Mouse (Mus musculus) heart, embryonic 16.5 days (tissue): Measurements from ENCODE around the gene Rps16. TPM values are rescaled to one million over a fixed set of nuclear protein-coding genes. Genes with fewer than 3 reads are reported as not detected.
A peak's percentile ranks its signal among the peaks of the same experiment; 100 is the strongest.

ENCODE experiments used
- ATAC-seq: fragments of 200-750 bp; cut with Nextera tagmentation; replicated peaks from 2 replicates; pipeline ENCODE4 v1.8.0; 2017; ENCODE audit warnings: moderate number of reproducible peaks; ENCODE audit not compliant: insufficient read depth, low FRiP score; ENCODE audit errors: extremely low read depth
- H3K27ac ChIP-seq: fragments of 300-500 bp; sonication (generic); 2 replicates; pipeline ENCODE4 v1.5.1; 2014; ENCODE audit warnings: mild to moderate bottlenecking, low read length, control low read depth, moderate library complexity
- H3K27me3 ChIP-seq: fragments of 300-500 bp; sonication (generic); 2 replicates; pipeline ENCODE4 v1.6.1; 2014; ENCODE audit warnings: low read length, mixed read lengths; ENCODE audit not compliant: control insufficient read depth, insufficient read depth
- H3K36me3 ChIP-seq: fragments of 300-500 bp; sonication (generic); 2 replicates; pipeline ENCODE4 v1.6.1; 2014; ENCODE audit not compliant: control insufficient read depth, insufficient read depth
- H3K4me1 ChIP-seq: fragments of 300-500 bp; sonication (generic); 2 replicates; pipeline ENCODE4 v1.6.1; 2014; ENCODE audit warnings: low read length, mixed read lengths; ENCODE audit not compliant: control insufficient read depth, insufficient read depth
- H3K4me2 ChIP-seq: fragments of 300-500 bp; sonication (generic); 2 replicates; pipeline ENCODE4 v1.6.1; 2014; ENCODE audit warnings: low read depth, mild to moderate bottlenecking, control low read depth, low read length
- H3K4me3 ChIP-seq: fragments of 300-500 bp; sonication (generic); 2 replicates; pipeline ENCODE4 v1.5.1; 2014; ENCODE audit warnings: mild to moderate bottlenecking, control low read depth, low read length
- H3K9ac ChIP-seq: fragments of 300-500 bp; sonication (generic); 2 replicates; pipeline ENCODE4 v1.6.1; 2014; ENCODE audit warnings: low read length, control low read depth
- H3K9me3 ChIP-seq: fragments of 300-500 bp; sonication (generic); replicated peaks from 2 replicates; pipeline ENCODE4 v1.6.1; 2016; ENCODE audit warnings: low read length; ENCODE audit not compliant: control insufficient read depth
- WGBS: fragments of 180-500 bp; shearing (Covaris S2); extraction: QIAGEN DNeasy Blood & Tissue Kit; methylation state at CpG from one replicate; pipeline ENCODE4 v1.1.7; 2014; 5-methylcytosine and 5-hydroxymethylcytosine counted together
- polyA plus RNA-seq: library from polyadenylated mRNA; unstranded; fragments of >200 nt; fragmentation: Nextera tagmentation; extraction: Ambion mirVana; gene quantifications from 2 replicates; pipeline ENCODE4 v1.2.1, GENCODE M21; 2015

Rps16 gene
- polyA plus RNA-seq, 1 experiment from 2014 or later = 506 TPM

DNA sequence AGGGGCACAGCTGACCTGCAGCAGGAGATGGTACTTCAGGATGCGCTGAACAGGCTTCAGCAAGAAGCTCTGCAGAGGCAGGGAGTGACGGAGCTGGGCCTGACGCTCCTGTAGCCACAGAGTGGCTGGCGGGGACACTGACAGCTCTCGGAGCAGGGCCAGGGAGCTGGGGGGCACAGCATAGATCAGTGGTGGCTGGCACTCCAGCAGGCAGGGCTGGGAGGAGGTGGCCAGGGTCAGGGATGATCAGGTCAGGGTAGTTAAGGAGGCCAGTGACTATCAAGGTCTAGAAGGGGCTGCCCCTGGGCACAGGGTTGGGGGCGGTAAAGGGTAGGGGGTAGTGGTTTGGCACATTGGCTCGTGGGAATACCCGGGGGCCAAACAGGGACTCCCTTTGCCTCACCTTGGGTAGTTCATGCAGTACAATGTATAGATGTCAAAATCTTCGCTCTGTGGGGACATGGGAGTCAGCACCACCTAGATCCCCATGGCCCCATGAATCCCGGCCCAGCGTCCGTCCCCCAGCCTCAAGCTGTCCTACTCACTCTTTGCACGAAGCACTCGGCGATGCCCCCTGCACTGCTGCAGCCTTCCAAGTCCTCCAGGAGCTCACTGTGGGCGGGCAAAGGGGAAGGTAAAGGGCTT, 17.9 kb downstream of the Rps16 start:
- WGBS = 92% methylated on average over 16 of the region's 16 CpGs
- no peak overlapping the region for H3K4me2 ChIP-seq

GRCm38 (mm10) chr7:28370051-28370450, 19.6 kb downstream of the Rps16 start:
- H3K27me3 ChIP-seq = no peaks in the 10 kb centered on the region
- ATAC-seq = no peak
- no peaks in the 10 kb centered on the region for H3K9me3 ChIP-seq
- WGBS = 88% methylated on average over 14 of the region's 14 CpGs
- H3K9ac ChIP-seq = peak overlapping the region; percentile 89
- H3K4me1 ChIP-seq = peaks cover 16% of the 10 kb centered on the region
- H3K4me3 ChIP-seq = peak overlapping the region; percentile 82
- H3K4me2 ChIP-seq = peak overlapping the region; percentile 91
- H3K27ac ChIP-seq = no peak overlapping the region
- peaks cover 18% of the 10 kb centered on the region; the same call in 1 of the 2 replicates for H3K36me3 ChIP-seq

More for the DNA sequence above, 17.9 kb downstream of the Rps16 start:
- ATAC-seq = no peak
- no peak overlapping the region for H3K27ac ChIP-seq
- no peak overlapping the region for H3K9ac ChIP-seq
- peaks cover 28% of the 10 kb centered on the region; the same call in 1 of the 2 replicates for H3K36me3 ChIP-seq
- H3K4me3 ChIP-seq = no peak overlapping the region
- H3K9me3 ChIP-seq = no peaks in the 10 kb centered on the region
- peaks cover 14% of the 10 kb centered on the region for H3K4me1 ChIP-seq
- no peaks in the 10 kb centered on the region for H3K27me3 ChIP-seq

- Histone ChIP-seq H3K27ac (peak overlapping the region; percentile 96), H3K4me3 (peak overlapping the region; percentile 82), H3K36me3 (peaks cover 15% of the 10 kb centered on the region; the same call in 1 of the 2 replicates), H3K9me3 (no peaks in the 10 kb centered on the region), H3K9ac (peak overlapping the region; percentile 89), H3K4me1 (peaks cover 20% of the 10 kb centered on the region), H3K4me2 (peak overlapping the region; percentile 91), H3K27me3 (no peaks in the 10 kb centered on the region)
- 6% methylated on average over 11 of the region's 11 CpGs for WGBS
- no peak for ATAC-seq
These were observed 20.6 kb downstream of the Rps16 start for GRCm38 (mm10) chr7:28370977-28371513.

GRCm38 (mm10) chr7:28371514-28371989, 21.1 kb downstream of the Rps16 start:
- Histone ChIP-seq H3K27ac (peak overlapping the region; percentile 96), H3K4me3 (peak overlapping the region; percentile 82), H3K4me2 (peak overlapping the region; percentile 91), H3K36me3 (peaks cover 12% of the 10 kb centered on the region; the same call in 1 of the 2 replicates), H3K9me3 (no peaks in the 10 kb centered on the region), H3K9ac (peak overlapping the region; percentile 89), H3K27me3 (no peaks in the 10 kb centered on the region), H3K4me1 (peaks cover 25% of the 10 kb centered on the region)
- no peak for ATAC-seq
- under 1% methylated on average over 40 of the region's 43 CpGs for WGBS

- ATAC-seq = peak; percentile 89
- Histone ChIP-seq H3K4me3 (peak within 1 kb of the TSS; percentile 82), H3K27ac (peak within 1 kb of the TSS; percentile 96), H3K36me3 (peaks cover 9% of the 10 kb centered on the region; the same call in 1 of the 2 replicates), H3K4me2 (peak within 1 kb of the TSS; percentile 91), H3K27me3 (no peaks in the 10 kb centered on the region), H3K4me1 (peaks cover 32% of the 10 kb centered on the region), H3K9ac (peak within 1 kb of the TSS; percentile 89), H3K9me3 (no peaks in the 10 kb centered on the region)
- WGBS = under 1% methylated on average over 58 of the region's 66 CpGs
These were observed 22.0 kb downstream of the Rps16 start, which contains the start of gene Plekhg2 for GRCm38 (mm10) chr7:28372251-28373108. Plekhg2 (minus strand) TSS chr7:28372599.

GRCm38 (mm10) chr7:28373131-28373581, 22.7 kb downstream of the Rps16 start:
- H3K36me3 ChIP-seq = 0 out of 2 replicates have a peak, but pooled peaks cover 7% of the 10 kb centered on the region
- H3K9ac ChIP-seq = peak overlapping the region; percentile 72
- under 1% methylated on average over 9 of the region's 9 CpGs for WGBS
- peak overlapping the region; percentile 82 for H3K4me3 ChIP-seq
- H3K4me1 ChIP-seq = peaks cover 39% of the 10 kb centered on the region
- peak; percentile 2; the same call in 1 of the 2 replicates for ATAC-seq
- H3K27ac ChIP-seq = peak overlapping the region; percentile 91
- H3K9me3 ChIP-seq = no peaks in the 10 kb centered on the region
- no peaks in the 10 kb centered on the region for H3K27me3 ChIP-seq
- peak overlapping the region; percentile 91 for H3K4me2 ChIP-seq

GRCm38 (mm10) chr7:28373891-28374495, 23.5 kb downstream of the Rps16 start:
- H3K27ac ChIP-seq = peak overlapping the region; percentile 45
- H3K4me3 ChIP-seq = no peak overlapping the region
- peaks cover 42% of the 10 kb centered on the region for H3K4me1 ChIP-seq
- 0 out of 2 replicates have a peak, but pooled peaks cover 7% of the 10 kb centered on the region for H3K36me3 ChIP-seq
- WGBS = 79% methylated on average over 7 of the region's 7 CpGs
- H3K9ac ChIP-seq = no peak overlapping the region
- no peaks in the 10 kb centered on the region for H3K27me3 ChIP-seq
- ATAC-seq = no peak
- no peaks in the 10 kb centered on the region for H3K9me3 ChIP-seq
- no peak overlapping the region for H3K4me2 ChIP-seq

DNA sequence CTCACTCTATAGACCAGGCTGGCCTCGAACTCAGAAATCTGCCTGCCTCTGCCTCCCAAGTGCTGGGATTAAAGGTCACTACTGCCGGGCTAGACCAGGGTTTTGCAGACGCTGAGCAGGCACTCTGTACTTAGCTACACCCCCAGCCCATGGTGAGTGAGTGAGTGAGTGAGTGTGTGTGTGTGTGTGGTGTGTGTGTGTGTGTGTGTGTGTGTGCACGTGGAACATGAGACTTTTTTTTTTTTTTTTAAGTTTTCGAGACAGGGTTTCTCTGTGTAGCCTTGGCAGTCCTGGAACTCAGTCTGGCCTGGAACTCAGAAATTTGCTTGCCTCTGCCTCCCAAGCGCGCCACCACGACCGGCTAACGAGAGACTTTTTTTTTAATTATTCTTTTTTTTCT, 24.2 kb downstream of the Rps16 start:
- H3K27ac ChIP-seq = peak overlapping the region; percentile 100
- peak overlapping the region; percentile 81; the same call in 1 of the 2 replicates for H3K4me3 ChIP-seq
- WGBS = 77% methylated on average over 9 of the region's 10 CpGs
- 0 out of 2 replicates have a peak, but pooled peaks cover 6% of the 10 kb centered on the region for H3K36me3 ChIP-seq
- H3K27me3 ChIP-seq = no peaks in the 10 kb centered on the region
- peak overlapping the region; percentile 93; the same call in 1 of the 2 replicates for H3K4me2 ChIP-seq
- H3K4me1 ChIP-seq = peaks cover 44% of the 10 kb centered on the region
- no peak for ATAC-seq
- no peaks in the 10 kb centered on the region for H3K9me3 ChIP-seq
- no peak overlapping the region; the same call in 1 of the 2 replicates for H3K9ac ChIP-seq
